Mouse (Mus musculus): Measurements from ENCODE around the gene Akr1b3.
A peak's percentile ranks its signal among the peaks of the same experiment; 100 is the strongest.

- TF ChIP-seq EP300 (IDR thresholded peaks at IDR 0.05) = 0 out of 2 replicates have a peak, but pooled peaks have one; percentile 33
- peak; percentile 44 for TF ChIP-seq CTCF (IDR thresholded peaks at IDR 0.05)
Observed at GRCm38 (mm10) chr6:34355349-34355747, 38.1 kb upstream of the Akr1b3 start.

All from lung, postnatal 0 days (tissue).